Mouse (Mus musculus) CH12.LX (cell line): ENCODE results near the gene Iscu.

Source experiments
- BHLHE40 ChIP-seq: IDR thresholded peaks from 2 replicates; pipeline ENCODE4 v1.6.1; 2011; ENCODE audit warnings: mild to moderate bottlenecking, low read depth, low read length, improper control_type of control experiment
- CHD1 ChIP-seq: IDR thresholded peaks from 2 replicates; pipeline ENCODE4 v1.6.1; 2012; ENCODE audit warnings: low read depth, low read length, improper control_type of control experiment, inconsistent platforms
- CTCF ChIP-seq, 2 experiments: IDR thresholded peaks in 1 of 2; conservative IDR thresholded peaks in 1 of 2; 2 replicates each; pipeline ENCODE4 v1.5.1; 2011 to 2012; ENCODE audit warnings: low read depth in 2 of 2, low read length in 2 of 2, improper control_type of control experiment in 1 of 2, inconsistent platforms in 1 of 2, mild to moderate bottlenecking in 1 of 2, moderate library complexity in 1 of 2
- EP300 ChIP-seq: IDR thresholded peaks from 2 replicates; pipeline ENCODE4 v1.6.1; 2011; ENCODE audit warnings: low read length, improper control_type of control experiment
- ETS1 ChIP-seq: conservative IDR thresholded peaks from 2 replicates; pipeline ENCODE4 v1.6.1; 2012; ENCODE audit warnings: low read depth, mild to moderate bottlenecking, inconsistent platforms, low read length, improper control_type of control experiment, moderate library complexity
- POLR2A ChIP-seq: IDR thresholded peaks from 2 replicates; pipeline ENCODE4 v1.6.1; 2011; ENCODE audit warnings: low read depth, mild to moderate bottlenecking, improper control_type of control experiment, low read length
- RCOR1 ChIP-seq: conservative IDR thresholded peaks from 2 replicates; pipeline ENCODE4 v1.6.1; 2012; ENCODE audit warnings: low read depth, mild to moderate bottlenecking, inconsistent platforms, low read length, improper control_type of control experiment
- TCF12 ChIP-seq: IDR thresholded peaks from 2 replicates; pipeline ENCODE4 v1.6.1; 2014; ENCODE audit warnings: low read depth, mild to moderate bottlenecking, inconsistent platforms, low read length, improper control_type of control experiment
- USF1 ChIP-seq: IDR thresholded peaks from 2 replicates; pipeline ENCODE4 v1.6.1; 2014; ENCODE audit warnings: low read depth, mild to moderate bottlenecking, inconsistent platforms, low read length, improper control_type of control experiment
- ZC3H11A ChIP-seq: IDR thresholded peaks from 2 replicates; pipeline ENCODE4 v1.6.1; 2012; ENCODE audit warnings: low read depth, mild to moderate bottlenecking, inconsistent platforms, low read length, improper control_type of control experiment

- TF ChIP-seq POLR2A (no peak), ETS1 (no peak), EP300 (no peak), BHLHE40 (no peak), CTCF (conservative IDR thresholded peaks at IDR 0.05 in 1 of 2, IDR thresholded peaks at IDR 0.05 in 1 of 2; ENCODE audit: low read depth in 2 of 2, low read length in 2 of 2) (no peak), USF1 (no peak), TCF12 (no peak), ZC3H11A (no peak), CHD1 (no peak), RCOR1 (no peak)
These were observed 40.1 kb downstream of the Iscu start for GRCm38 (mm10) chr5:113812638-113813037.
